Mouse (Mus musculus) frontal cortex, postnatal 36 days (tissue): ENCODE measurements around the gene Pdhb.
"Not testable (repeated sequence)": the region's sequence is repeated elsewhere in the genome, so short reads cannot be mapped to it uniquely, and the experiment has no call there.

Source experiments
- DNase-seq, 2 experiments: peaks; one replicate each; pipeline ENCODE4 v3.0.0; 2022; ENCODE audit warnings: low spot score in 2 of 2

The Pdhb gene

DNA sequence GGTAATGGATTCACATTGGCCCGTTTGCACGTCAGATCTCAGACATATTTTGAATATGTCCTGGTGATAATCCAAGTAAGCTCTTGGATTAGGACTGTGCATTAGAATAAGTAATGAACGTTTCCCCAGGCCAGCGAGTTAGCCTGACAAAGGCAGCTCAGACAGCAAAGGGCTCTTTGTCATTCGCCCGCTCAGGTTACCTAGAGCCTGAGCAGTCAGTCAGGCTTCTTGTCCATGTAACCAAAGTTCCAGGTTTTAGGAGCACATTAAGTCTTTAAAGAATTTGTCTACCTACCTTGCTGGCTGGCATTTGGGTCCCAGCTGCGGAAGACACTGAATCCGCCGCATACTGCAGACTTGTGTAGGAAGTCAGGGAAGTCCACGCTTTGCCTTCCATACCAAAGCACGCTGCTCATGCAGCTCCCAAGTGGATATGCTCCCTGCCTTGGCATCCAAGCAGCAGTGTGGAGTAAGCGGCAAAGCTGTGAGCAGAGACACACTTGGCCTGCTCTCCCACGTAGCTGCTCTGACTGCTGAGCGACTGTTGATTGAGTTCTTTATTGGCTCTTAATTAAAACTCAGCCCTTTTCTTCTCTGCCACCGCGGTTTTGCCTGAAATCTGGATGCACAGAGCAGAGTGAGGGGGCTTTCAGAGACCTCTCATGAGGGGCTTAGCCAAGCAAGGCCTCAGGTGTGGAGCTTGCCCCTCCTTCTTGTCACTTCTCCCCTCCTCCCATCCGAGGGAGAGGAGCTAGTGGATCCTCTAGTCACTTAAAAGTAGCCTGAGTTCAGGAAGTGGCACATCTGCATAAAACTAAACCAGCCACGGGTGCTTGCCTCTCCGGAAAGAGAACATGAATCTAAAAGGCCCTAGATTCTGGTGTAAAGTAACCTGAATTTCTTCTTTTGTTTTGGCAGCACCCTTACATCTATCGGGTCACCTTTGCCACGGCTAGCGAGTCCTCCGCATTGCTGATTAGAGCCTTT lies 32.8 kb downstream of the Pdhb start:
- no peak for DNase-seq

DNA sequence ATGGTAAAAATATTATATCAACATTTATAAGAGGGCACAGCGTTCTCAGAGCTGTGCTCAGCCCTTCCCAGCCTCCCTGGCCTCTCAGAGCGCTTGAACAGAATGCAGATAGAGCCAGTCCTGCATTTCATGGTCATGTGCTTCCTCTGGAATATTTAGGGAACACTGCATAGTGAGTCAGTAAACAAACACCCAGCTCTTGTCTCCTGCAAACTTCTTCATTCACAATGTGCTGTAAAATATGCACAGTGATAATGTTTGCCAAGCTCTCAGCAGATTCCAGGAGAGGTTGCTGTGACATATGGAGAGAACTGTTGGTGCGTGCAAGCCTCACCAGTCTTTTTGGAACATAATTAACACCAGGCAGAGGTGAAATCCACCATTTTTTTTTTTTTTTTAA lies 37.7 kb downstream of the Pdhb start:
- peak; percentile 48 to 75 for DNase-seq

DNA sequence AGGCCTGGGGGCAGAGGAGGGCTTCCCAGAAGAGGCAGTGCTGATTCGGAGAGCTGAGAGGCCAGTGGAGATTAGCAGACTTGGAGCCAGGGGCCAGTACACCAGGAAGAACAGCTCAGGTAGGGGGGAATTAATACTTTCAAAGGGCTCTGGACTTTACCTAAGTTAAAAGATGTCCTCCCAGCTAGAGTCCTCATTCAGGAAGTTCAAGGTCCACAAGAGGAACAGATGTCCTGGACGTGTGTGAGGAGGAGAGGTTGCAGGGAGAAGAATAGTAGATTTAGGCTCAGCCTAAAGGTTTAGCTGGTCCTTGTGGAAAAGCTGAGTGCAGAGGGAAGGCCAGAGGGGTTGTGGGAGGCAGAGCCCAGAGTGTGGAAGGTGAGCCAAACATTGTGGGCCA lies 38.6 kb downstream of the Pdhb start:
- DNase-seq, result no peak

DNA sequence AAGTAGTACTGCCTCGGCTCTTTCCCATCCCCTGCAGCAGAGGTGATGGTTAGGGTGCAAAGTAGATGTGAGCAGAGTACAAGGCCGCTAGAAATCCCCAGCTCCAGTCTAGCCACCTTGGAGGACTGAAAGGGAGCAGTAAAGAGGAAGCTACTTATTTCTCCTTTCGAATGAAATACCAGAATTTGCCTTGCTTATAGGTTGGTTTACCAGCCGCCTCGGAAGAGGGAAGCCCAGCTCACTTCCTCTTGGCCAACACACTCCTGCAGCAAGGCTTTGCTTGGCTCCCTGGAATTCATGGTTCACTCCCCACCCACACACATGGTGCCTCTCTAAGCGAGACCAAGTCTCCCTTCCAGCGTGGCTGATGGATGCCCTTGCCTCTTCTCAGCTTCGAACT lies 40.0 kb downstream of the Pdhb start:
- DNase-seq, result no peak

DNA sequence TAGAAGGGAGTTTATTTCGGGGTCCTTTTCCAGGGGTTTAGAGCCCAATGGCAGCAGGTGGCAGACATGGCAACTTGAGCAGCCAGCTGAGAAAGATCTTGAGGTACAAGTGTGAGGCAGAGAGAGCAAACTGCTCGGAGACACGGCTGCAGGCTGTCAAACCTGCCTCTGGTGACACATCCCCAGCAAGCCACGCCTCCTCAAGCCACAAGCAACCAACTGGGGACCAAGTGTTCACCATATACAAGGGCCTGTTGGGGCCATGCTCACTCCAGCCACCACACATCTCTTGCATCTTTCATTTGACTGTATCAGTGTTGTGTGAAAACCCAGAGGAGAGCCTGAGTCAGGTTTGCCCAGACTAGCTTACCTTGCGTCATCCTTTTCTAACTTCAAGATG lies 44.9 kb downstream of the Pdhb start:
- no peak for DNase-seq

DNA sequence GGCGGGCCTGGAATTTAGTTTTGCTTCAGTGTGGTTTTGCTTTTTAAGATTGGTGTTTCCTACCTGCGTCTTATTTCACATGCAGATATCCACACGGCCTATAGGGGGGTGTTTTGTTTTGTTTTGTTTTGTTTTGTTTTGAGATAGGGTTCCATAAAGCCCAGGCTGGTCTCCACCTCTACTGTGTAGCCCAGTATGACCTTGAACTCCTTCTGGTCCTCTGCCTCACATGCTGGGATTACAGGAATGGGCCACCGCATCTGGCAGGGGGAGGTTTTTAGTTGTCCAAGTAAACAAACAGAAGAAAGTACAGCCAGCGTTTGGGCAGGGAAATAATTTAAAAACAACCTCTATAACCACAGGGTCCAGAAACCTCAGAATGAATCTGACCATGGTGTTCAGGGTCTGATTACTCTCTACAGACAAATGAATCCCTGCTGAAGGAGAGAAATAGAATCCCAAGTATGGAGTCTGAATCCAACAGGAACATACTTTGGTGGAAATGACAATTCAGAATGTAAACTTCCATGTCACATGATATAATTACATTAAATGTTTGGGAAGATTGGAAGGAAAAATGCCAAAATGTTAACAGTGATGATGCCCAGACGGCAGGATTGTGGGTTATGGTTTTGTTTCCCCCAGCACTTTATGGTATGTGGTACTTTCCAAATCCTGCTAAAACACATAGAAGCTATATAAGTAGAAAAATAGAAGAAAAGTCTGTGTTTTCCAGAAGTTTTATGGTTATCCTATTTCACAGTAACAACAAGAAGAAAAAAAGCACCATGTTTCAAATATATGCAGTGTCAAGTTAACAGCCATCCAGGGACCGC lies 48.6 kb downstream of the Pdhb start:
- no peak for DNase-seq

DNA sequence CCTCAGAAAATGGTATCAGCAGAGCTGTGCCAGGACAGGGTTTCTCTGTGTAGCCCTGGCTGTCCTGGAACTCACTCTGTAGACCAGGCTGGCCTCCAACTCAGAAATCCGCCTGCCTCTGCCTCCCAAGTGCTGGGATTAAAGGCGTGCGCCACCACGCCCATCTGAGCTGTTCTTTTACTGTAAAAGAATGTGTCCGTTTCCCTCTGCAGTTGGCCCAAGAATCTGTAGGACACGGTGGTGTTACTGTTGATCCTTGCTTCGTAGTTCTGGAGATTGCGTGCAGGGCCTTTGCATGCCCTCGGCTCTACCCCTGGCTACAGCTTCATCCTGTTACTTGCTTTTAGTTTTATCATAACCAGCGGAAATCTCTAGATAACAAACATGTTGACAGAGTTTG lies 49.2 kb downstream of the Pdhb start:
- DNase-seq, result not testable (repeated sequence)

DNA sequence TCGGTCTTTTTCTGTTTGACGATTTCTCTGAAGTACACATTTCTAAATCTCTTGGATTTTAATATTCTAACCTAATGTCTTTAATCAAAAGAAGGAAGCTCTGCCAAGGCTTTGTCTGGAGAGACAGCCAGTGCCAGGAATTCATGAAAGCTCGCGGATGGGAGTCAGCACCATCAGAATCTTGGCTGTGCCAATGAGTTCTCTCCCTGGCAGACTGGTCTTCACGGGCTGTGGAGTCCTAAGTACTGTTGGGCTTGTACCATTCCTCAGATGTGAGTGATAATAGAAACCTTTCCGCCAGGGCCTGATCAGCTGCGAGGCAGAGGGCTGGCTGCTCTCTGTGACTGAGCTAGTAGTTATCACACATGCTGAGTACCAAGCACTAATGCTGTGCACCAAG lies 49.7 kb downstream of the Pdhb start:
- no peak for DNase-seq

DNA sequence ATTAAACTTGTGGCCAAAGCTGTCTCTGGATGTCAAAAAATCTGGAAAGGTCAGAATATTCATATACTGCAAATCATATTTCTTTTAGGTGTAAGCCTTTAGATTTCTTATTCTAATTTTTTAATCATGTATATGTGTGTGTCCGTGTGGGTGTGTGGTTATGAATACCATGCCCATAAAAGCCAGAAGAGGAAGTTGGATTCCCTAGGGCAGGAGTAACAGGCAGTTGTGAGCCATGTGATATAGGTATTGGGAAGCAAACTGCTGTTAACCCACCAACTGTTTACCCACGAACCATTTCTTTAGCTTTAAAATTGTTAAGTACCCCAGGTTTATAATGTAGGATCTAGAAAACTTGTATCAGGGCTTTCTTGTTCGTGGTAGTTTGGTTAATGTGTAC lies 52.9 kb downstream of the Pdhb start:
- DNase-seq, result no peak

DNA sequence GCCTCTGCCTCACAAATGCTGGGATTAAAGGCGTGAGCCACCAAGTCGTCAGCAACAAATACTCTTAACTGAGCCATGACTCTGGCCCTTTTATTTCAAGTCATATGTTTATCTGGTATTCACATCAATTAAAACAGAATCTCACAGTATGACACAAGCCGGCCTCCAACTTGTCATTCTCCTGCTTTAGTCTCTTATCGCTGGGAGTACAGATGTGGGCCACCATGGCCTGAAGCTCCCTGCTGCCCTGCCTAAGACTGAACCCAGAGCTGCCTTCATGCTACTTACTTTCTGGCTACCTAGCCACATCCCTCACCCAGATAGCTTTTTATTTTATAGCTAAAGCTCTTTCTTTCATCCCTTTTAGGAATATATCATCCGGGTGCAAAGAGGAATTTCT lies 53.4 kb downstream of the Pdhb start:
- DNase-seq, result no peak

DNA sequence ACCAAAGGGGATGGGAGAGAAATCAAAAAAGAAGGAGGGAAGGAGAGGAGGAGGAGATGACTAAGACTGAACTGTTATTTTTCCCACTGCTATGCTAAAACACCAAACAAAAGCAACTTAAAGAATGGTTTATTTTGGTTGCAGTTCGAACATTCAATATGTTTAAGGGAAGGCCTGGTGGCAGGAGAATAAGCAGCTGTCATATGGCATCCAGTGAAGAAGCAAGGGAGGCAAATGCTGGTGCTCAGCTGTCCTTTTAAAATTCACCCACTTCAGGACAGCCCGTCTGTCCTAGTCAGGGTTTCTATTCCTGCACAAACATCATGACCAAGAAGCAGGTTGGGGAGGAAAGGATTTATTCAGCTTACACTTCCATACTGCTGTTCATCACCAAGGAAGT lies 55.5 kb downstream of the Pdhb start:
- DNase-seq, result no peak
